Mouse (Mus musculus) neural tube, embryonic 12.5 days (tissue): ENCODE measurements around the gene Jmjd1c. TPM values are rescaled to one million over a fixed set of nuclear protein-coding genes. Genes with fewer than 3 reads are reported as not detected.
"Not testable (repeated sequence)": the region's sequence is repeated elsewhere in the genome, so short reads cannot be mapped to it uniquely, and the experiment has no call there.

Source experiments
- ATAC-seq: fragments of 200-750 bp; cut with Nextera tagmentation; 2 replicates; pipeline ENCODE4 v1.8.0; 2017; ENCODE audit warnings: low read depth, mild to moderate bottlenecking, moderate TSS enrichment, moderate library complexity; ENCODE audit not compliant: low FRiP score
- H3K27ac ChIP-seq: fragments of 300-500 bp; sonication (generic); 2 replicates; pipeline ENCODE4 v1.5.1; 2016
- H3K27me3 ChIP-seq: fragments of 300-500 bp; sonication (generic); replicated peaks from 2 replicates; pipeline ENCODE4 v1.6.1; 2016; ENCODE audit warnings: mild to moderate bottlenecking
- H3K36me3 ChIP-seq: fragments of 300-500 bp; sonication (generic); 2 replicates; pipeline ENCODE4 v1.6.1; 2016; ENCODE audit warnings: mild to moderate bottlenecking
- H3K4me1 ChIP-seq: fragments of 300-500 bp; sonication (generic); 2 replicates; pipeline ENCODE4 v1.6.1; 2016
- H3K4me2 ChIP-seq: fragments of 300-500 bp; sonication (generic); replicated peaks from 2 replicates; pipeline ENCODE4 v1.6.1; 2016; ENCODE audit warnings: mild to moderate bottlenecking
- H3K4me3 ChIP-seq: fragments of 300-500 bp; sonication (generic); 2 replicates; pipeline ENCODE4 v1.5.1; 2016
- H3K9ac ChIP-seq: fragments of 300-500 bp; sonication (generic); 2 replicates; pipeline ENCODE4 v1.6.1; 2016; ENCODE audit warnings: mild to moderate bottlenecking
- H3K9me3 ChIP-seq: fragments of 300-500 bp; sonication (generic); 2 replicates; pipeline ENCODE4 v1.6.1; 2016; ENCODE audit warnings: mild to moderate bottlenecking
- WGBS: fragments of 180-500 bp; shearing (Covaris S2); methylation state at CpG from one replicate; pipeline ENCODE4 v1.1.7; 2016; 5-methylcytosine and 5-hydroxymethylcytosine counted together
- polyA plus RNA-seq: library from polyadenylated mRNA; unstranded; fragments of >200 nt; fragmentation: Nextera tagmentation; extraction: Ambion mirVana; gene quantifications from 2 replicates; pipeline ENCODE4 v1.2.1, GENCODE M21; 2016

Gene Jmjd1c
- polyA plus RNA-seq, 1 experiment from 2014 or later, result 63.8 TPM

- Histone ChIP-seq H3K9me3 (no peaks in the 10 kb centered on the region), H3K4me2 (no peak overlapping the region), H3K27ac (no peak overlapping the region), H3K4me1 (peaks cover 53% of the 10 kb centered on the region), H3K9ac (no peak overlapping the region), H3K27me3 (no peaks in the 10 kb centered on the region), H3K4me3 (no peak overlapping the region), H3K36me3 (no peaks in the 10 kb centered on the region)
- 66% methylated on average over 14 of the region's 14 CpGs for WGBS
- no peak for ATAC-seq
Observed at GRCm38 (mm10) chr10:67111044-67111798, 15.3 kb downstream of the Jmjd1c start.

GRCm38 (mm10) chr10:67111799-67112177 lies 15.9 kb downstream of the Jmjd1c start:
- Histone ChIP-seq H3K27ac (no peak overlapping the region), H3K9ac (no peak overlapping the region), H3K4me3 (no peak overlapping the region), H3K4me1 (peaks cover 51% of the 10 kb centered on the region), H3K27me3 (no peaks in the 10 kb centered on the region), H3K9me3 (no peaks in the 10 kb centered on the region), H3K36me3 (no peaks in the 10 kb centered on the region), H3K4me2 (no peak overlapping the region)
- ATAC-seq, result no peak
- 83% methylated on average over 5 of the region's 5 CpGs for WGBS

- H3K4me3 ChIP-seq, H3K36me3 ChIP-seq, ATAC-seq, H3K9me3 ChIP-seq, H3K27ac ChIP-seq, H3K27me3 ChIP-seq, H3K4me2 ChIP-seq, H3K9ac ChIP-seq: not testable (repeated sequence)
- peaks cover 44% of the 10 kb centered on the region for H3K4me1 ChIP-seq
- WGBS, result 89% methylated on average over 5 of the region's 5 CpGs
Observed at GRCm38 (mm10) chr10:67112967-67113366, 17.0 kb downstream of the Jmjd1c start.

GRCm38 (mm10) chr10:67113833-67114232 lies 17.9 kb downstream of the Jmjd1c start:
- H3K4me2 ChIP-seq, result no peak overlapping the region
- H3K27ac ChIP-seq, result no peak overlapping the region
- H3K27me3 ChIP-seq, result no peaks in the 10 kb centered on the region
- ATAC-seq, result no peak
- H3K9me3 ChIP-seq, result no peaks in the 10 kb centered on the region
- WGBS, result 90% methylated on average over 11 of the region's 11 CpGs
- H3K4me1 ChIP-seq, result peaks cover 40% of the 10 kb centered on the region
- H3K4me3 ChIP-seq, result no peak overlapping the region
- H3K9ac ChIP-seq, result no peak overlapping the region
- no peaks in the 10 kb centered on the region for H3K36me3 ChIP-seq

GRCm38 (mm10) chr10:67115115-67115514 lies 19.2 kb downstream of the Jmjd1c start:
- no peaks in the 10 kb centered on the region for H3K27me3 ChIP-seq
- H3K9me3 ChIP-seq, result no peaks in the 10 kb centered on the region
- no peak overlapping the region for H3K27ac ChIP-seq
- 38% methylated on average over 6 of the region's 6 CpGs for whole genome bisulfite sequencing
- no peak overlapping the region for H3K9ac ChIP-seq
- peaks cover 39% of the 10 kb centered on the region for H3K4me1 ChIP-seq
- H3K36me3 ChIP-seq, result no peaks in the 10 kb centered on the region; the same call in 1 of the 2 replicates
- ATAC-seq, result no peak
- H3K4me3 ChIP-seq, result no peak overlapping the region
- no peak overlapping the region for H3K4me2 ChIP-seq

- H3K27me3 ChIP-seq, result no peaks in the 10 kb centered on the region
- H3K4me2 ChIP-seq, result no peak overlapping the region
- peaks cover 35% of the 10 kb centered on the region for H3K4me1 ChIP-seq
- H3K36me3 ChIP-seq, result no peaks in the 10 kb centered on the region; the same call in 1 of the 2 replicates
- WGBS, result 50% methylated on average over 5 of the region's 5 CpGs
- no peak overlapping the region for H3K4me3 ChIP-seq
- H3K9ac ChIP-seq, result no peak overlapping the region
- H3K27ac ChIP-seq, result 0 out of 2 replicates have a peak overlapping the region, but pooled peaks have one; percentile 1
- no peak for ATAC-seq
- H3K9me3 ChIP-seq, result no peaks in the 10 kb centered on the region
Observed at GRCm38 (mm10) chr10:67115666-67116091, 19.8 kb downstream of the Jmjd1c start.

- Histone ChIP-seq H3K4me2 (no peak overlapping the region), H3K27ac (no peak overlapping the region), H3K36me3 (no peaks in the 10 kb centered on the region; the same call in 1 of the 2 replicates), H3K4me1 (peaks cover 33% of the 10 kb centered on the region), H3K9me3 (no peaks in the 10 kb centered on the region), H3K4me3 (no peak overlapping the region), H3K9ac (no peak overlapping the region), H3K27me3 (no peaks in the 10 kb centered on the region)
- no peak for ATAC-seq
- 65% methylated on average over 8 of the region's 8 CpGs for WGBS
Observed at GRCm38 (mm10) chr10:67116251-67116650, 20.3 kb downstream of the Jmjd1c start.

- Histone ChIP-seq H3K27me3 (no peaks in the 10 kb centered on the region), H3K27ac (no peak overlapping the region), H3K9ac (no peak overlapping the region), H3K4me3 (no peak overlapping the region), H3K4me1 (peaks cover 22% of the 10 kb centered on the region), H3K9me3 (no peaks in the 10 kb centered on the region), H3K36me3 (no peaks in the 10 kb centered on the region; the same call in 1 of the 2 replicates), H3K4me2 (no peak overlapping the region)
- 65% methylated on average over 7 of the region's 7 CpGs for WGBS
- no peak for ATAC-seq
Observed at GRCm38 (mm10) chr10:67119291-67119690, 23.4 kb downstream of the Jmjd1c start.

- Histone ChIP-seq H3K4me1 (peaks cover 19% of the 10 kb centered on the region), H3K9me3 (no peaks in the 10 kb centered on the region), H3K4me3 (no peak overlapping the region), H3K4me2 (no peak overlapping the region), H3K27me3 (no peaks in the 10 kb centered on the region), H3K27ac (no peak overlapping the region), H3K9ac (no peak overlapping the region), H3K36me3 (no peaks in the 10 kb centered on the region; the same call in 1 of the 2 replicates)
- WGBS, result 75% methylated on average over 4 of the region's 4 CpGs
- ATAC-seq, result no peak
Observed at GRCm38 (mm10) chr10:67120180-67120579, 24.3 kb downstream of the Jmjd1c start.

GRCm38 (mm10) chr10:67120640-67121039 lies 24.7 kb downstream of the Jmjd1c start:
- Histone ChIP-seq H3K27ac (no peak overlapping the region), H3K9me3 (no peaks in the 10 kb centered on the region), H3K4me2 (no peak overlapping the region), H3K4me3 (no peak overlapping the region), H3K27me3 (no peaks in the 10 kb centered on the region), H3K4me1 (peaks cover 14% of the 10 kb centered on the region), H3K9ac (no peak overlapping the region), H3K36me3 (no peaks in the 10 kb centered on the region; the same call in 1 of the 2 replicates)
- 81% methylated on average over 2 of the region's 2 CpGs for WGBS
- ATAC-seq, result no peak

GRCm38 (mm10) chr10:67123756-67124155 lies 27.8 kb downstream of the Jmjd1c start:
- ATAC-seq, result no peak
- H3K4me3 ChIP-seq, result no peak overlapping the region
- H3K4me2 ChIP-seq, result no peak overlapping the region
- no peak overlapping the region for H3K27ac ChIP-seq
- H3K9me3 ChIP-seq, result no peaks in the 10 kb centered on the region
- no peaks in the 10 kb centered on the region for H3K27me3 ChIP-seq
- peaks cover 21% of the 10 kb centered on the region for H3K4me1 ChIP-seq
- no peaks in the 10 kb centered on the region; the same call in 1 of the 2 replicates for H3K36me3 ChIP-seq
- 43% methylated on average over 2 of the region's 2 CpGs for WGBS
- H3K9ac ChIP-seq, result no peak overlapping the region

GRCm38 (mm10) chr10:67124156-67124555 lies 28.2 kb downstream of the Jmjd1c start:
- H3K9ac ChIP-seq, result no peak overlapping the region
- H3K9me3 ChIP-seq, result no peaks in the 10 kb centered on the region
- no peaks in the 10 kb centered on the region; the same call in 1 of the 2 replicates for H3K36me3 ChIP-seq
- no peak overlapping the region for H3K27ac ChIP-seq
- H3K4me3 ChIP-seq, result no peak overlapping the region
- no peak overlapping the region for H3K4me2 ChIP-seq
- 80% methylated on average over 4 of the region's 4 CpGs for WGBS
- no peaks in the 10 kb centered on the region for H3K27me3 ChIP-seq
- no peak for ATAC-seq
- peaks cover 21% of the 10 kb centered on the region for H3K4me1 ChIP-seq
